Mouse (Mus musculus): ENCODE results near the gene Zfp526. TPM values are rescaled to one million over a fixed set of nuclear protein-coding genes. Genes with fewer than 3 reads are reported as not detected.

Zfp526 gene
- total RNA-seq, 4 experiments from 2014 or later: 11.2 to 12.5 (median 11.7) TPM

Small RNA genes within 50 kb of the gene (microRNA-seq; reads per million reads assigned to microRNA genes)
- gene Mir7048: 0 to 0.51 reads per million in 2 experiments

Other genes with a start within 250 kb of the Zfp526 start
- gene Rabac1, start 248.7 kb upstream of the Zfp526 start, total RNA-seq (2022): 100 to 1,000 TPM; 293 to 308 (median 300) TPM
- 1,000 to 10,000 TPM; 2,163 to 2,251 (median 2,216) TPM for gene Atp1a3, start 215.5 kb upstream of the Zfp526 start, total RNA-seq (2022)
- 100 to 1,000 TPM; 206 to 235 (median 220) TPM for gene Grik5, start 149.1 kb upstream of the Zfp526 start, total RNA-seq (2022)
- 10 to 100 TPM; 28.0 to 31.0 (median 29.6) TPM for gene Zfp574, start 148.9 kb upstream of the Zfp526 start, total RNA-seq (2022)
- 10 to 100 TPM in 3 of 4 experiments, 1 to 10 TPM in 1; 8.9 to 14.3 (median 11.7) TPM for gene Pou2f2, start 41.7 kb upstream of the Zfp526 start, total RNA-seq (2022)
- gene Dedd2, start 810 bp upstream of the Zfp526 start, total RNA-seq (2022): 10 to 100 TPM; 22.0 to 28.9 (median 26.5) TPM
- 100 to 1,000 TPM; 198 to 216 (median 204) TPM for gene Gsk3a, start 16.4 kb downstream of the Zfp526 start, total RNA-seq (2022)
- 10 to 100 TPM; 39.0 to 61.0 (median 49.4) TPM for gene Erf, start 29.3 kb downstream of the Zfp526 start, total RNA-seq (2022)
- 100 to 1,000 TPM; 196 to 252 (median 228) TPM for gene Cic, start 46.3 kb downstream of the Zfp526 start, total RNA-seq (2022)
- gene Pafah1b3, start 76.6 kb downstream of the Zfp526 start, total RNA-seq (2022): 10 to 100 TPM; 25.2 to 28.9 (median 27.9) TPM
- under 1 TPM in 1 of 4 experiments, not detected in 3; 0.25 TPM for gene Prr19, start 80.0 kb downstream of the Zfp526 start, total RNA-seq (2022)
- gene Tmem145, start 84.7 kb downstream of the Zfp526 start, total RNA-seq (2022): 10 to 100 TPM; 28.7 to 36.7 (median 33.4) TPM
- 100 to 1,000 TPM in 2 of 4 experiments, 10 to 100 TPM in 2; 90.3 to 107 (median 97.0) TPM for gene Megf8, start 95.7 kb downstream of the Zfp526 start, total RNA-seq (2022)
- under 1 TPM in 1 of 4 experiments, not detected in 3; 0.73 TPM for gene Cnfn, start 148.3 kb downstream of the Zfp526 start, total RNA-seq (2022)
- gene Lipe, start 177.3 kb downstream of the Zfp526 start, total RNA-seq (2022): 10 to 100 TPM in 1 of 4 experiments, 1 to 10 TPM in 3; 7.1 to 10.3 (median 9.0) TPM
- gene Cxcl17, start 191.5 kb downstream of the Zfp526 start, total RNA-seq (2022): not detected